Mouse (Mus musculus) hematopoietic stem cell, adult 5-6 weeks (primary cell): ENCODE results near the gene Pcdh15. TPM values are rescaled to one million over a fixed set of nuclear protein-coding genes. Genes with fewer than 3 reads are reported as not detected.

Source experiments
- ATAC-seq, 2 experiments: fragments of 125-278 bp in 1 of 2; replicated peaks in 1 of 2; 2 replicates each; pipeline ENCODE4 v1.8.0; 2016 to 2017; ENCODE audit warnings: inconsistent platforms in 2 of 2, mild to moderate bottlenecking in 2 of 2, moderate number of reproducible peaks in 2 of 2, low read depth in 1 of 2, moderate TSS enrichment in 1 of 2; ENCODE audit not compliant: low FRiP score in 2 of 2, poor library complexity in 2 of 2, severe bottlenecking in 2 of 2, insufficient read depth in 1 of 2, low TSS enrichment in 1 of 2
- total RNA-seq: library from RNA; stranded (forward); fragments of 172-1452, 232-1000 nt; gene quantifications from 2 replicates; pipeline ENCODE4 v1.2.3, GENCODE M21; 2017

Gene Pcdh15
- total RNA-seq, 1 experiment from 2014 or later, result not detected

- no peak for ATAC-seq
These were observed 197.3 kb downstream of the Pcdh15 start for GRCm38 (mm10) chr10:73296456-73296855.

- no peak for ATAC-seq
These were observed 202.8 kb downstream of the Pcdh15 start for GRCm38 (mm10) chr10:73301951-73302350.

- ATAC-seq, result no peak
These were observed 207.5 kb downstream of the Pcdh15 start for GRCm38 (mm10) chr10:73306677-73307076.

- no peak for ATAC-seq
These were observed 227.7 kb downstream of the Pcdh15 start for GRCm38 (mm10) chr10:73326861-73327260.

- no peak for ATAC-seq
These were observed 234.3 kb downstream of the Pcdh15 start for GRCm38 (mm10) chr10:73333426-73333825.

- ATAC-seq, result no peak
These were observed 279.9 kb downstream of the Pcdh15 start for GRCm38 (mm10) chr10:73379001-73379400.

- ATAC-seq, result no peak
These were observed 284.9 kb downstream of the Pcdh15 start for GRCm38 (mm10) chr10:73384003-73384402.

- no peak for ATAC-seq
These were observed 301.3 kb downstream of the Pcdh15 start for GRCm38 (mm10) chr10:73400426-73400825.

GRCm38 (mm10) chr10:73425408-73425807, 326.3 kb downstream of the Pcdh15 start:
- ATAC-seq, result no peak

GRCm38 (mm10) chr10:73431345-73431744, 332.2 kb downstream of the Pcdh15 start:
- ATAC-seq, result no peak

- ATAC-seq, result no peak
These were observed 384.9 kb downstream of the Pcdh15 start for GRCm38 (mm10) chr10:73484082-73484481.

GRCm38 (mm10) chr10:73491654-73492053, 392.5 kb downstream of the Pcdh15 start:
- ATAC-seq, result no peak

GRCm38 (mm10) chr10:73514846-73515245, 415.7 kb downstream of the Pcdh15 start:
- ATAC-seq, result no peak

- ATAC-seq, result no peak
These were observed 416.6 kb downstream of the Pcdh15 start for GRCm38 (mm10) chr10:73515742-73516141.

- no peak for ATAC-seq
These were observed 420.3 kb downstream of the Pcdh15 start for GRCm38 (mm10) chr10:73519438-73519837.

GRCm38 (mm10) chr10:73552831-73553230, 453.7 kb downstream of the Pcdh15 start:
- no peak for ATAC-seq

GRCm38 (mm10) chr10:73564216-73564615, 465.1 kb downstream of the Pcdh15 start:
- ATAC-seq, result no peak

- no peak for ATAC-seq
These were observed 475.7 kb downstream of the Pcdh15 start for GRCm38 (mm10) chr10:73574711-73575297.

- no peak for ATAC-seq
These were observed 568.4 kb downstream of the Pcdh15 start for GRCm38 (mm10) chr10:73667501-73667900.
